Mouse (Mus musculus) heart, postnatal 0 days (tissue): ENCODE measurements around the gene Tbk1. TPM values are rescaled to one million over a fixed set of nuclear protein-coding genes. Genes with fewer than 3 reads are reported as not detected.
A peak's percentile ranks its signal among the peaks of the same experiment; 100 is the strongest.

Experiments
- ATAC-seq: fragments of 200-750 bp; cut with Nextera tagmentation; 2 replicates; pipeline ENCODE4 v1.8.0; 2017; ENCODE audit warnings: low read depth, moderate number of reproducible peaks, moderate library complexity; ENCODE audit not compliant: insufficient read depth
- DNase-seq: peaks from one replicate; pipeline ENCODE4 v3.0.0-alpha.2; 2016; ENCODE audit warnings: low spot score
- H3K27ac ChIP-seq: fragments of 300-500 bp; sonication (generic); 2 replicates; pipeline ENCODE4 v1.5.1; 2014; ENCODE audit warnings: low read depth, mild to moderate bottlenecking
- H3K27me3 ChIP-seq: fragments of 300-500 bp; sonication (generic); 2 replicates; pipeline ENCODE4 v1.6.1; 2014; ENCODE audit warnings: low read length, mixed read lengths; ENCODE audit not compliant: control insufficient read depth, insufficient read depth
- H3K36me3 ChIP-seq: fragments of 300-500 bp; sonication (generic); replicated peaks from 2 replicates; pipeline ENCODE4 v1.6.1; 2014; ENCODE audit warnings: low read length, mixed read lengths; ENCODE audit not compliant: control insufficient read depth, insufficient read depth
- H3K4me1 ChIP-seq: fragments of 300-500 bp; sonication (generic); 2 replicates; pipeline ENCODE4 v1.6.1; 2014; ENCODE audit warnings: antibody characterized with exemption; ENCODE audit not compliant: control insufficient read depth, insufficient read depth
- H3K4me2 ChIP-seq: fragments of 300-500 bp; sonication (generic); 2 replicates; pipeline ENCODE4 v1.6.1; 2014; ENCODE audit warnings: low read depth, mild to moderate bottlenecking, low read length, moderate library complexity
- H3K4me3 ChIP-seq: fragments of 300-500 bp; sonication (generic); 2 replicates; pipeline ENCODE4 v1.5.1; 2014; ENCODE audit warnings: low read depth, low read length
- H3K9ac ChIP-seq: fragments of 300-500 bp; sonication (generic); replicated peaks from 2 replicates; pipeline ENCODE4 v1.6.1; 2014; ENCODE audit warnings: low read depth, low read length, mixed read lengths
- H3K9me3 ChIP-seq: fragments of 300-500 bp; sonication (generic); replicated peaks from 2 replicates; pipeline ENCODE4 v1.6.1; 2016; ENCODE audit warnings: low read length; ENCODE audit not compliant: control insufficient read depth
- CTCF ChIP-seq: IDR thresholded peaks from 2 replicates; pipeline ENCODE4 v1.5.1; 2016; ENCODE audit warnings: antibody characterized with exemption, control low read depth, low read depth
- EP300 ChIP-seq: IDR thresholded peaks from 2 replicates; pipeline ENCODE4 v1.6.1; 2016; ENCODE audit warnings: antibody characterized with exemption, low read depth
- WGBS: fragments of 180-500 bp; shearing (Covaris S2); extraction: QIAGEN DNeasy Blood & Tissue Kit; methylation state at CpG from one replicate; pipeline ENCODE4 v1.1.7; 2014; 5-methylcytosine and 5-hydroxymethylcytosine counted together
- polyA plus RNA-seq: library from polyadenylated mRNA; unstranded; fragments of >200 nt; fragmentation: Nextera tagmentation; extraction: Ambion mirVana; gene quantifications from 2 replicates; pipeline ENCODE4 v1.2.1, GENCODE M21; 2015
- total RNA-seq: library from RNA; depleted of rRNA; stranded (reverse); fragments of >200 nt; gene quantifications from 2 replicates; pipeline ENCODE4 v1.2.3, GENCODE M21; 2014; ENCODE audit warnings: low replicate concordance

The Tbk1 gene
- total and polyA plus RNA-seq, 2 experiments from 2014 or later: 12.5 to 15.5 TPM

DNA sequence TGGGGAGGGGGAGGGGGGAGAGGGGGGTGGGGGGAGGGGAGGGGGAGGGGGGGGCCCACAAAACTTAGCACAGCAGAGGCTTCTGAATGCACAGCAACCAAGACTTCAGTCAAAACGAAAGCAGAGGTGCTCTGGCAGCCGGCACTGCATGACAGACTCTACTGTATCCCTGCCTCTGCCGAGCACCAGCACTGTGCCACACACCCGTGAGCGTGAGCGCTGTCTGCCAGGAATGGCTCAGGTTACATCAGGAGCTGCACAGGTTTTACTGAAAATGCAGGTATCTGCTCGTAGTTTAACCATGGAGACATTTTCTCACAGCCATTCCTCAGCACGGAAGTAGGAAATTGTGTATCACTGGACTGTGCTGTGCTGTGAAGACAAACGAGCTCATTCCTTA lies 36.3 kb downstream of the Tbk1 start:
- TF ChIP-seq CTCF: no peak
- no peak for TF ChIP-seq EP300
- Histone ChIP-seq H3K9me3 (no peaks in the 10 kb centered on the region), H3K4me3 (no peak overlapping the region), H3K27ac (no peak overlapping the region), H3K9ac (no peak overlapping the region), H3K27me3 (no peaks in the 10 kb centered on the region), H3K4me2 (no peak overlapping the region), H3K4me1 (peaks cover 5% of the 10 kb centered on the region; the same call in 1 of the 2 replicates), H3K36me3 (peaks cover 92% of the 10 kb centered on the region)
- WGBS: 72% methylated on average over 9 of the region's 9 CpGs
- no peak for ATAC-seq
- no peak for DNase-seq

DNA sequence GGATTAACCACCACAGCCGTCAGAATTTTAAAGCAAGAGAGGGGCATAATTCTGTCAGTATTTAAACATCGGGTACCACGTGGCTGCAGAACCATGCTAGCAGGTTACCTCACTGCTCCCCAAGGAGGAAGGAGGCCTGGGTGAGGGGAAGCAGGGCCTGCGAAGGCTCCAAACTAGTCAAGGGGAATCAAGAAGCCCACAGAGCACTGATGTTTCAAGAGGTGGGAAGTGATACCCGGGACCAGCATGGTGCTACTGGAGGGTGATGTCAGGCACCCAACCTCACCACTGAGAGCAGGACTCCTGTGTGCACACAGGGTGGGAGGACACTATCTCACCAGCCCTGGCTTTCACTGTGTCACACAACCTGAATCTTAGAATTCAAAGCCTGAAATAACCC lies 36.9 kb downstream of the Tbk1 start:
- DNase-seq: no peak
- 80% methylated on average over 5 of the region's 5 CpGs for WGBS
- Histone ChIP-seq H3K27me3 (no peaks in the 10 kb centered on the region), H3K9me3 (no peaks in the 10 kb centered on the region), H3K9ac (no peak overlapping the region), H3K36me3 (peaks cover 90% of the 10 kb centered on the region), H3K27ac (no peak overlapping the region), H3K4me1 (peaks cover 5% of the 10 kb centered on the region; the same call in 1 of the 2 replicates), H3K4me3 (no peak overlapping the region), H3K4me2 (no peak overlapping the region)
- TF ChIP-seq EP300: no peak
- no peak for TF ChIP-seq CTCF
- ATAC-seq: no peak

DNA sequence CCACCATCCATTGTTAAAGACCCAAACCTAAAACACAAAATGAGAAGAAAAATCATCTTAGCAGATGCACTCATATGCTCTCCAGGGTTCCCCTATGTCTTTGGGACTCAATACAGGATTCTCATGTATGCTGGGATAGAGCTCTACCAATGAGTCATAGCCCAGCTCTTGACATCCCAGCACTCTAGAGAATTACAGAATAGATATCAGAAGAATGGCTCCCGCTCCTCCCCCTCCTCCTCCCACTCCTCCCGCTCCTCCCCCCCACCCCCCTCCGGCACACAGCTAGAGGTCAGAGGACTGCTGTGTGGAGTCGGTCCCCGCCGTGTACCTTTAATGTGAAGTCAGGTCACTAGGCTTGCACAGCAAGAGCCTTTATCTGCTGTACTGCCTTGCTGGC lies 39.4 kb downstream of the Tbk1 start:
- H3K4me1 ChIP-seq: peaks cover 5% of the 10 kb centered on the region; the same call in 1 of the 2 replicates
- peaks cover 68% of the 10 kb centered on the region for H3K36me3 ChIP-seq
- 43% methylated on average over 6 of the region's 6 CpGs for WGBS
- no peaks in the 10 kb centered on the region for H3K9me3 ChIP-seq
- ATAC-seq (peak; percentile 68), DNase-seq (no peak)
- no peak overlapping the region for H3K9ac ChIP-seq
- no peak overlapping the region for H3K4me2 ChIP-seq
- TF ChIP-seq EP300: no peak
- TF ChIP-seq CTCF: no peak
- no peaks in the 10 kb centered on the region for H3K27me3 ChIP-seq
- H3K4me3 ChIP-seq: no peak overlapping the region
- H3K27ac ChIP-seq: no peak overlapping the region

DNA sequence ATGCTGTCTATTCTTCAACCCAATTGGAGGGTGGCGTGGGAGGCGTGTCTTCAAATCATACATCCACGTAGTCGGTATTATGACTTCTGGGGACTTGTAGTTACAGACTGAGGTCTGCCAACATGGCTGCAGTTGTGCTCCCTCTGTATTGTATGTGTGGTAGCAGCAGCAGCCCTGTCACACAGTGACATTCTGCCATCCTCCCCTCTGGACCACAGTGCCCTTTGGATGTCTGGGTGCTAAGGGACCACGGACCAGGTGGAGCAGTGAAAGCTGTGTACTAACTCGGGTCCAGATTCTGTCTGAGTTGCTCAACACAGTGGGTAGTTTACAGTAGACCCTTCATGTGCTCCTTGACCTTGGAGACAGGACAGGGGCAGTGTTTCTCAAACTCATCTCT lies 43.0 kb downstream of the Tbk1 start:
- 95% methylated on average over 6 of the region's 6 CpGs for WGBS
- no peak overlapping the region for H3K27ac ChIP-seq

DNA sequence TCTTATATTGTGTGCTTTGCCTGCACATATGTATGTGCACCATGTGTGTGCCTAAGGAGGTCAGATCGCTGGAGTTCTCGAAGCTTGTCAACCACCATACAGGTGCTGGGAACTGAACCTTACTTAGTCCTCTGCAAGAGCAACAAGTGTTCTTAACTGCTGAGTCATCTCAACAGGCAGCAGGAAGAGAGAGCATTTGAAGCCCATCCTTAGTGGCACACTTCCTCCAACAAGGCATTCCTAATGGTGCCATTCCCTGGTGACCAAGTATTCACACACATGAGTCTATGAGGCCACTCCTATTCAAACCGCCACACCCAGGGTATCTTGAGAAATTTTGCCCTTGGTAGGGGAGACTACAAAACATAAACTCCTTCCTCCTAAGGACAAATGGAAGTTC lies 44.4 kb downstream of the Tbk1 start:
- H3K4me2 ChIP-seq: no peak overlapping the region
- ATAC-seq (no peak), DNase-seq (no peak)
- H3K36me3 ChIP-seq: peaks cover 22% of the 10 kb centered on the region
- WGBS: 94% methylated on average over 3 of the region's 3 CpGs
- no peak overlapping the region for H3K4me3 ChIP-seq
- no peaks in the 10 kb centered on the region for H3K9me3 ChIP-seq
- H3K9ac ChIP-seq: no peak overlapping the region
- TF ChIP-seq EP300: no peak
- TF ChIP-seq CTCF: no peak
- H3K27me3 ChIP-seq: no peaks in the 10 kb centered on the region
- H3K4me1 ChIP-seq: no peaks in the 10 kb centered on the region
- H3K27ac ChIP-seq: no peak overlapping the region

More for the DNA sequence above, 43.0 kb downstream of the Tbk1 start:
- H3K4me2 ChIP-seq: no peak overlapping the region
- no peak for TF ChIP-seq CTCF
- TF ChIP-seq EP300: no peak
- H3K4me3 ChIP-seq: no peak overlapping the region
- no peak for ATAC-seq
- no peak for DNase-seq
- peaks cover 5% of the 10 kb centered on the region; the same call in 1 of the 2 replicates for H3K4me1 ChIP-seq
- no peak overlapping the region for H3K9ac ChIP-seq
- no peaks in the 10 kb centered on the region for H3K27me3 ChIP-seq
- peaks cover 35% of the 10 kb centered on the region for H3K36me3 ChIP-seq
- H3K9me3 ChIP-seq: no peaks in the 10 kb centered on the region

DNA sequence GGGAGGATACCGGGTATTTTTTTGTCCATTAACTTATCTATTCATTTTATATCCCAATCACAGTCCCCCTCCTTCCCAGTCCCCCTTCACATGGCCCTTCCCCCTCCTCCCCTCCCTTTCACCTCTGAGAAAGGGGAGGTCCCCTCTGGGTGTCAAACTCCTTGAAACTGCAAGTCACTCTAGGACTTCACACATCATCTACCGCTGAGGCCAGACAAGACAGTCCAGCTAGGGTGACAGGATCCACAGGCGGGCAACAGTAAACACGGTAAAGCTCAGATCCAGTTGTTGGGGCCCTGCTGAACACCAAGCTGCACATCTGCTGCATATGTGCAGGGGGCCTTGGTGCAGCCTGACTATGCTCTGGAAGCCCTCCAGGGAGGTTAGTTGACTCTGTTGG lies 51.6 kb downstream of the Tbk1 start:
- ATAC-seq: no peak
- Histone ChIP-seq H3K27ac (no peak overlapping the region), H3K36me3 (no peaks in the 10 kb centered on the region), H3K4me2 (no peak overlapping the region), H3K9me3 (no peaks in the 10 kb centered on the region), H3K27me3 (no peaks in the 10 kb centered on the region), H3K9ac (no peak overlapping the region), H3K4me1 (no peaks in the 10 kb centered on the region), H3K4me3 (no peak overlapping the region)
- WGBS: 60% methylated on average over 4 of the region's 4 CpGs
- DNase-seq: no peak
- no peak for TF ChIP-seq EP300
- no peak for TF ChIP-seq CTCF
